Mouse (Mus musculus) splenic B cell, adult 2 months (primary cell): ENCODE measurements around the gene Ano7.

Experiments
- DNase-seq: peaks from one replicate; pipeline ENCODE4 v3.0.0-alpha.2; 2011; ENCODE audit warnings: low read depth, low spot score
- H3K27me3 ChIP-seq: 2 replicates; pipeline ENCODE4 v1.6.1; 2012; ENCODE audit warnings: mild to moderate bottlenecking, low read length, moderate library complexity, mixed read lengths; ENCODE audit not compliant: control insufficient read depth, poor library complexity, insufficient read depth, severe bottlenecking
- H3K36me3 ChIP-seq: 2 replicates; pipeline ENCODE4 v1.6.1; 2012; ENCODE audit warnings: mild to moderate bottlenecking, low read length, moderate library complexity, mixed read lengths; ENCODE audit not compliant: control insufficient read depth, poor library complexity, insufficient read depth, severe bottlenecking

Gene Ano7

GRCm38 (mm10) chr1:93373665-93374064 lies at the start of gene Ano7:
Ano7 (plus strand) TSS chr1:93373930.
- no peaks in the 10 kb centered on the region for H3K27me3 ChIP-seq
- DNase-seq, result no peak
- no peaks in the 10 kb centered on the region; the same call in 1 of the 2 replicates for H3K36me3 ChIP-seq

GRCm38 (mm10) chr1:93323973-93324372 lies 49.8 kb upstream of the Ano7 start:
- no peaks in the 10 kb centered on the region for H3K27me3 ChIP-seq
- no peaks in the 10 kb centered on the region for H3K36me3 ChIP-seq
- no peak for DNase-seq

DNA sequence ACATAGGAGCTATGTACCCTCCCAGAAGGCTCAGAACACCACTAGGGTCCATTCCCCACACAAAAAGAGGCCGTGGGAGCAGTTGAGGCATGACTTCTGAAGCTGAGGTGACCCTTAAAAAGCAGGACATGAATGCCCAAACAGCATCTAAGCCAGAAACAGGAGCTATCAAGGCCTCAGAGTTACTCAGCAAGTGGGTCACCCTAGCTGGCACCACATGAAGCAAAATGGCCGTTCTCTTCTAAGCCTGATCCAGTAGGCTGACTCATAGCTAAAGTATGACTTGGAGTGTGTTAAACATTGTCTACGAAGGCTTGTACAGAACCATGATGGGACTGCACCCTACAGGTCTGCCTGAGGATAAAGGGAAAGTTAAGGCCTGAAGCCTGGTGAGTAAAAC lies 47.3 kb upstream of the Ano7 start:
- no peaks in the 10 kb centered on the region for H3K27me3 ChIP-seq
- DNase-seq, result no peak

DNA sequence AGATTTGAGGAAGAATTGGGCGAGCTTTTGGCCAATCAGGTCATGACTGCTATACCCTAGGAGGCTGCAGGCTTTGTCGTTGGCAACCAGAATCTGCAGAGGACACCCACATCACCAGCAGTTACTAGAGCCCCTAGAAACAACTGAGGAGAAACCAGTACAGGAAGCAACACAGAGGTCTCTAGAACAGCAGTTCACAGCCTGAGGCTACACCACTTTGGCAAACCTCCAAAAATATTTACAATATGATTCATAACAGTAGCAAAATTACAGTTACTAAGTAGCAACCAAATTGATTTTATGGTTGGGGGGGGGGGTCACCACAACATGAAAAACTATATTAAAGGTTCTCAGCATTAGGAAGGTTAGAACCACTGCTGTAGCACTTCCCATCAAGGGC lies 39.1 kb upstream of the Ano7 start:
- H3K27me3 ChIP-seq, result no peaks in the 10 kb centered on the region
- no peak for DNase-seq
- no peaks in the 10 kb centered on the region for H3K36me3 ChIP-seq

More for the DNA sequence above, 47.3 kb upstream of the Ano7 start:
- H3K36me3 ChIP-seq, result no peaks in the 10 kb centered on the region

DNA sequence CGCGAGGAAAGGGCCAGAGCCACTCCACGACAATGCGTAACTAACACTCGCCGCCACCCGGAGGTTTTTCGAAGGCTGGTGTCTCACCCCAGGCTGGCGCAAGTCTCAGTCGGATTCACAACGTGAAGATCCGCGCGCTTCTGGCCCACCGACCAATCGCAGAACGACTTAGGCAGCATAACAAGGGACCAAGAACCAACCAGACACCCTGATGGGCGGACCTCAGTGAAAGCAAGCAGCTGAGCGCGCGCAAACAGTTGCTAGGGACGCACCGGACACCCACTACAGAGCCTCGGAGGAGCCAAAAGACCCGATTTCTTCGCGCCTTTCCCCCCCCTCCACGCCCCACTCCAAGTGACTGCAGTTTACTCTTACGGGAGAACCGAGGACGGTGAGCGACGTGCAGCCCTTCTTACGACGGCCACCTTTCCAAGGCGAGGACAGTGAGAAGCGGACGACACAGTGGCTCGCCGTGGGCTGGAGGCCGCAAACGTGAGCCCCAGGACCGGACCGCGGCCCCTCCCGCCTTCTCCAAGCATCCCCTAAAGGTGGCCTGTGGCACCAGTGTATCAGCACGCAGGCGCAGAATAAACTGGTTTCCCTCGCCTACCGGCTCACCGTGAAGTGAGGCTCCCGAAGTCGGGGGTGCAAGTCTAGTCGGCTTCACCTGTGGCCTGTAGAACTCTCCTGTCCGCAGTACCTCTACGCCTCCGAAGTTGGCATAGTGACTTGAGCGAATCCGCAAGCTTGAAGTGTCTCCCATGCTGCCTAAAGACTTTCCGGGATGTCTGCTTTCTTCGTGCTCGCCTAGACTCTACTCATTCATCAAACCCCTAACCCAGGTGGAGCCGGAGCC lies 30.9 kb upstream of the Ano7 start, which contains the start of the genes Ppp1r7 and Pask:
TSS of gene Ppp1r7 (plus strand) at position 207 of the 856 bp plus-strand sequence.
TSS of gene Pask (minus strand) at position 835 of the 856 bp plus-strand sequence.
- Histone ChIP-seq H3K27me3 (no peaks in the 10 kb centered on the region), H3K36me3 (no peaks in the 10 kb centered on the region)
- DNase-seq, result peak; percentile 97

GRCm38 (mm10) chr1:93343504-93344047 lies 30.2 kb upstream of the Ano7 start:
- no peaks in the 10 kb centered on the region for H3K36me3 ChIP-seq
- peak; percentile 95 for DNase-seq
- H3K27me3 ChIP-seq, result no peaks in the 10 kb centered on the region

DNA sequence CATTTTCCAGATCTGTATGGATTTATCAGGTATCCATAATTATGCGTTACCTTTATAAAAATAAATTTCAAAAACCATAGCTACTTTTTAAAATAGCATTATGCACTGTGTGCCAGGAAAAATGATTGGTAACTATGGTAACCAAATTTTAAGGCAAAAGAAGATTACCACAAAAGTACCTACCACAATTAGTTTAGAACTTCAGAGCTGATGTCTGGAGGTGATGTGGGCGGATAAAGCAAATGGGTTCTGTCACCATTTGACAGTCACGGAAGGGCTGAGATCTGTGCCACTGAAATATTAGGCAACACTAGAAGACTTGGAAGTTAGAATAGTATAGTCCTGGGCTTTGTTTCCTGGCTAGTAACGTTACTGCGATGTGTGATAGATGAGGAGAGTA lies 26.6 kb upstream of the Ano7 start:
- H3K27me3 ChIP-seq, result no peaks in the 10 kb centered on the region

DNA sequence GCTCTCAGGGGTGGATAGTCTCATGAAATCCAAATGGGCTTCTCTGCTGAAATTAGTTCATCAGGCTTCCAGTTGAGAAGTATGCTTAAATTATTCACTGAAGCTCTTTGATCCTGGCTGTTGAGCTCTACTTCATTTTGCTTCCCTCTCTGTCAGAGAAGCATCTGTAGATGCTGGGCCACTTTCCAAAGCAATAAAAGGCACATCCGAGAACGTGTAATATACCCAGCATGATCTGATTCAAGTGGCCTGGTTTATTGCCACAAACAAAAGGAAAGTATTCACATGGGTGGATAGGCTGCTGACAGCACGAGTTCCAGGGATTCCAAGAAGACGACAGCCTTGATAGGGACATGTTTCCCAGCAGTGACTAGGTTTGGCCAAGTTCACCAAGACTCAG lies 24.0 kb upstream of the Ano7 start:
- Histone ChIP-seq H3K27me3 (no peaks in the 10 kb centered on the region), H3K36me3 (peaks cover 9% of the 10 kb centered on the region; the same call in 1 of the 2 replicates)
- DNase-seq, result no peak

More for the DNA sequence above, 26.6 kb upstream of the Ano7 start:
- no peak for DNase-seq
- peaks cover 4% of the 10 kb centered on the region; the same call in 1 of the 2 replicates for H3K36me3 ChIP-seq

DNA sequence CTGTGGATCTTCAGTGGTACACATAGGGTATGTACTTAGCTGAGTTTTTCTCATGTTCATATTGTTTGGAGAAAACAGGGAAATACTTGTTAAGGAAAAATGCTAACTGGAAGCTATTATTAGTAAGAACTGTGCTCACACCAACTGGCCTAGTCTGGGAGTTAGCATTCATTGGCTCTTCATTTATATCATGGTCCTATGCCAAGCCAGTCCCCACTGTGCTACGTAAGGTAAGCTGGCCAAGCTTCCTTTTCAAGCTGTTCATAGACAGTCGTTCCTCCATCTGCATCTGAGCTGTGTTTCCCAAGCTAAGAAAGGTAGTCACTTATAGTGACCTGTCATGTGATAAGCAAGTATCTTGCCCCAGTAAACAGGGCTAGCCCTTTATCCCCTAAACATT lies 21.0 kb upstream of the Ano7 start:
- peaks cover 12% of the 10 kb centered on the region; the same call in 1 of the 2 replicates for H3K36me3 ChIP-seq
- H3K27me3 ChIP-seq, result no peaks in the 10 kb centered on the region
- no peak for DNase-seq

DNA sequence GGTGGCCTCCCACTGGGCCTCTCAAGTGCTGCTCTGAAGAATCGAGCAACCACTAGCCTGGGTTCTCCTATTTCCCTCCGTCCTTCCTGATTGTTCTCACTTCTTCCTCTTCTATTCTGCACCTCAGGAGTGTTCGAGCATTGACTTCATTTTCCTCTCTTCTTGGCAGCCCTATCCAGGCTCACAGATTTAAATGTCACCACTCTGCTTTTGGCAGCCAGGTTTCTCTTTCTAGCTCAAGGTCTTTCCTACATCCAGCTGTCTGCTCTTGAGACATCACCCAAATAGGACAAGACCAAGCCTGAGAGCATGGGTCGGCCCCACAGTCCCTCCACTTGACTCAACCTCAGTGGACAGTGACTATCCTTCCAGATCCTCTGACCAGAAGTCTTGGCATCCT lies 11.1 kb upstream of the Ano7 start:
- no peak for DNase-seq
- Histone ChIP-seq H3K27me3 (no peaks in the 10 kb centered on the region), H3K36me3 (peaks cover 12% of the 10 kb centered on the region)

DNA sequence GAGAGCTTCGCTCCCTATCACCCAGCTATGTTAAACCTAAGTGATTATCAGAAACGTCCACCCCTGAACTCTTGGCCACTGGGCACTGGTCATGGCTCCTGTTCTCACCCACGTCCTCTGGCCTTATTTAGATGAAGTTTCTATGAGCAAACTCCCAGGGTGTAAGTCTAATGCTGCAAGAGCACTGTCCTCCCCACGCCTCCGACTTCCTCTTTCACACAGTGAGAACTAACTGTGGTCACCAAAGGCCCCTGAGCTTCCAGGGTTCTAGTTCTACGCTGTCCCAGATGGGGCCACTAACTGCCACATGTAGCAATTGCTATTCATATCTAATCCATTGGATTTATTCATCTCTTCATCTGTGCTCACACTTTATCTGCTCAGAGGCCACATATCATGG lies 8.1 kb upstream of the Ano7 start:
- peaks cover 9% of the 10 kb centered on the region for H3K36me3 ChIP-seq
- DNase-seq, result no peak

GRCm38 (mm10) chr1:93377307-93377706 lies 3.6 kb downstream of the Ano7 start:
- DNase-seq, result no peak

More for the DNA sequence above, 8.1 kb upstream of the Ano7 start:
- H3K27me3 ChIP-seq, result no peaks in the 10 kb centered on the region

GRCm38 (mm10) chr1:93379117-93379516 lies 5.4 kb downstream of the Ano7 start:
- no peak for DNase-seq
- H3K36me3 ChIP-seq, result no peaks in the 10 kb centered on the region
- H3K27me3 ChIP-seq, result no peaks in the 10 kb centered on the region

More at GRCm38 (mm10) chr1:93377307-93377706, 3.6 kb downstream of the Ano7 start:
- Histone ChIP-seq H3K27me3 (no peaks in the 10 kb centered on the region), H3K36me3 (no peaks in the 10 kb centered on the region)

GRCm38 (mm10) chr1:93387198-93387597 lies 13.5 kb downstream of the Ano7 start:
- Histone ChIP-seq H3K36me3 (no peaks in the 10 kb centered on the region), H3K27me3 (no peaks in the 10 kb centered on the region)
- no peak for DNase-seq

GRCm38 (mm10) chr1:93388906-93389305 lies 15.2 kb downstream of the Ano7 start:
- Histone ChIP-seq H3K36me3 (no peaks in the 10 kb centered on the region), H3K27me3 (no peaks in the 10 kb centered on the region)
- DNase-seq, result no peak
